Mouse (Mus musculus) gonadal fat pad, adult 2 months (tissue): ENCODE data around the gene Plxnb1. TPM values are rescaled to one million over a fixed set of nuclear protein-coding genes. Genes with fewer than 3 reads are reported as not detected.

Experiments
- DNase-seq: peaks from one replicate; pipeline ENCODE4 v3.0.0-alpha.2; 2012; ENCODE audit warnings: low read depth
- polyA plus RNA-seq: library from polyadenylated mRNA; depleted of rRNA; stranded (reverse); fragments of >200 nt; gene quantifications from 2 replicates; pipeline ENCODE4 v1.2.3, GENCODE M21; 2012

Plxnb1 gene
- polyA plus RNA-seq, 1 experiment: 13.9 TPM

DNA sequence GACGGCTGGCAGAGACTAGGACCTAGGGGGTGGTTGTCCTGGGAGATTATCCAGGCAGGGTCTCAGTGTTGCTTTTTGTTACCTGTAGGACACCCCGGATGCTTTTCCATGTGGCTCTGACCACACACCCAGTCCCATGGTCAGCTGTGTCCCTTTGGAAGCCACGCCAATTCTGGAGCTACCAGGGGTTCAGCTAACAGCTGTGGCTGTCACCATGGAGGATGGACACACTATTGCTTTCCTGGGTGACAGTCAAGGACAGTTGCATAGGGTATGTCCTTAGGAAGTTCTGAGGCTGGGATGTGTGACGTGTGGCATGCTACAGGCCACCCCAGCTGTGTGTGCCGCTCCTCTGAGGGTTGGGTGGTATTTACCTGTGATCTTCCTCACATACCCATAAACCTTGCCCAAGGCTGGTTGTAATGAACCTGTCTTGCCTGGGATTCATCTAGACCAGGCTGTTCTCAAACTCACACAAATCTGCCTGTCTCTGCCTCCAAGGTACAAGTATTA is 6.8 kb downstream of the Plxnb1 start:
- no peak for DNase-seq

DNA sequence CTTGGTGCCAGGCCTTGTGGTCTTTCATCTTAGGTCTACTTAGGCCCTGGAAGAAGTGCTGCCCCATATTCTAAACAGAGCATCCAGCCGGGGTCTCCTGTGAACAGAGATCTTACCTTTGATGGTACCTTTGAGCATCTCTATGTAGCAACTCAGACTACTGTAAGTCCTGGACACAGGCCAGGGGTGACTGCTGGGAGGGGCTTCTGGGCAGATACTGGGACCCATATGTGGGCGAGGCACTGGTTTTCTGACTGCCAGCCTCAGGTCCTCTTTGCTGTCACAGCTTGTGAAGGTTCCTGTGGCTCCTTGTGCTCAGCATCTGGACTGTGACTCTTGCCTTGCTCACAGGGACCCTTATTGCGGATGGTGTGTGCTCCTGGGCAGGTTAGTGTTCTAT is 7.4 kb downstream of the Plxnb1 start:
- DNase-seq: no peak

DNA sequence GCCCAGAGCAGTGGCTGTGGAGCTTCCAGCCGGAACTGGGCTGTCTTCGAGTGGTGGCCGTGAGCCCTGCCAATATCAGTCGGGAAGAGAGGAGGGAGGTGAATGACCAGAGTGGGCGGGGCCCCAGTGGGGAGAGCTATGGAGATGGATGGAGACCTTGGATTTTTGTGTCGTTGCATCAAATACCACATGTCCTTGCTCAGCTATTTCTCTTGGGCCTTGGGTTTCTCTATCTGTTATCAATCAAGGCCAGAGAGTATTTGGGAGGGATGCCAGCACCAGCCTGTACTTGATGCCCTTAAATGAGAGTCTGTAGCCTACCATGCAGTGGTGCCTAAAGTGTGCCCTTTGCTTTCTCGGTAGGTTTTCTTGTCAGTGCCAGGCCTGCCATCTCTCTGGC is 8.1 kb downstream of the Plxnb1 start:
- no peak for DNase-seq

DNA sequence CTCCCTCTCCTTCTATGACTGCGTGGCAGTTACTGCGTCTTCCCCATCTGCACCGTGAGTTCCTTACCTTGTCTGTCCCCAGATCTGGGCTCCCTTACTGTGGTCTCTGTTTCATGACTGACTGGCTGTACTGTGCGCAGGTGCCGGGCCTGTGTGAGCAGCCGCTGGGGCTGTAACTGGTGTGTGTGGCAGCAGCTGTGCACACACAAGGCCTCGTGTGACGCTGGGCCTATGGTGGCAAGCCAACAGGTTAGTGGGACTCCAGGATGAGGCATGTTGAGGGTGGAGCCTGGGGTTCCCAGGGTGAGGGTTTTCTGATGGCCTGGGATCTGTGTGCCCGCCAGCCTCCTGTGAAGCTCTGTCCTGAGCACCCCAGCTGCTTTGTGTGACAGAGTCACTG is 8.9 kb downstream of the Plxnb1 start:
- no peak for DNase-seq

DNA sequence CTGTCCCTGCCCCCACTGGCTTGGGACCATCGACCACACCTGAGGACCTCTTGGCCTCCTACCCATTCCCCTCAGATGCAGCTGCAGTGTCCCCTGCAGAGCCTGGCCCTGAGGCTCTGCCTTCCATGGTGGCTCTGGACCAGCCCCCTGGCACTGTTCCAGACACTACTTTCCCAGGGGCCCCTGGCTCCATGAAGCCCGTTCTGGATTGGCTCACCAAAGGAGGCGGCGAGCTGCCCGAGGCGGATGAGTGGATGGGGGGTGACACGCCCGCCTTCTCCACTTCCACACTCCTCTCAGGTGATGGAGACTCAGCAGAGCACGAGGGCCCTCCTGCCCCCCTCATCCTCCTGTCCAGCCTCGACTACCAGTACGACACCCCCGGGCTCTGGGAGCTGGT is 9.8 kb downstream of the Plxnb1 start:
- no peak for DNase-seq

DNA sequence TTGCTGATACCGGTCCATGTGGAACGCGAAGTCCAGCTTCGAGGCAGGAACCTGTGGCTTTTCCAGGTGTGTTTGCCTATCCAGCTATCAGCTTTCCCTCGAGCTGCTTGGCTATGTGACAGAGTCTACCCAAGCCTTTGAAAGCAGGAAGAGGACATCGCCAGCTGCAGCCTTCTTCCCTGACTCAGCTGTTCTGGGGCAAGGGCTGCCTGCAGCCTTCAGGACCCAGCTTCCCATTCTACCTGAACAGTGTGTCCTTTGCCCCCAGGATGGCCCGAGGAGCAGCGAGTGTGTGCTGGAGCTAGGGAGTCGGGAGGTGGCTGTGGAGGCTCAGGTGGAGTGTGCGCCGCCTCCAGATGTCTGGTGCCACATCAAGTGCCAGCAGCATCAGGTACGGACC is 10.5 kb downstream of the Plxnb1 start:
- DNase-seq: no peak

DNA sequence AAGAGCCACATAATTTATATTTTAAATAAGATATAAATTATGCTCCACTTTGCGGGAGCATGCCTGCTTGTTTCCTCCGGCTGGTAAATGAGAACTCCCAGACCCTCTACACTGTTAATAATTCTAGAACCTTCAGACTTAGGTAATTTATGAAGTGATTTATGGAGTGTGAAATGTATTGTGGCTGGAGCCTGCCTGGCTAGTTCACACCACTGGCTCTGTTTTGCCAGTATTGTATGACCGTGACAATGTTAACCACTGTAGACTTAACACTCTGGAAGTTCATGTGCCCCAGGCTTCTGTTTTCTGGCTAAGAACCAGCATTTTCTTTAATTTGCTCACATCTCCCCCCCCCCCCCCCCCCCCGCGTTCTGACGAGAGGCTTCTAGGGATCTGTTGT is 12.2 kb downstream of the Plxnb1 start:
- no peak for DNase-seq

DNA sequence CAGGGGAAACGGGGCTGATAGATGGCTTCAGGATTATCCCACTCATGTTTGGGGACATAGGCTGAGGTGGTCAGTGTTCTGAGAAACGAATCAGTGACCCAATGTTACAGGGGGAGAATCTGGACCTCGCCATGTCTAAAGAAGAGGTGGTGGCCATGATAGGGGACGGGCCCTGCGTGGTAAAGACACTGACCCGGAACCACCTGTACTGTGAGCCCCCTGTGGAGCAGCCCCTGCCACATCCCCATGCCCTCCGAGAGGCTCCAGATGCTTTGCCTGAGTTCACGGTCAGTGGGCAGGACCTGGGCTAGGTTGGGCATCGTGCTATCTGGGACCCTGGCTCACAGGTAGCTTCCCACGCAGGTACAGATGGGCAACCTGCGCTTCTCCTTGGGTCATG is 15.1 kb downstream of the Plxnb1 start:
- no peak for DNase-seq

DNA sequence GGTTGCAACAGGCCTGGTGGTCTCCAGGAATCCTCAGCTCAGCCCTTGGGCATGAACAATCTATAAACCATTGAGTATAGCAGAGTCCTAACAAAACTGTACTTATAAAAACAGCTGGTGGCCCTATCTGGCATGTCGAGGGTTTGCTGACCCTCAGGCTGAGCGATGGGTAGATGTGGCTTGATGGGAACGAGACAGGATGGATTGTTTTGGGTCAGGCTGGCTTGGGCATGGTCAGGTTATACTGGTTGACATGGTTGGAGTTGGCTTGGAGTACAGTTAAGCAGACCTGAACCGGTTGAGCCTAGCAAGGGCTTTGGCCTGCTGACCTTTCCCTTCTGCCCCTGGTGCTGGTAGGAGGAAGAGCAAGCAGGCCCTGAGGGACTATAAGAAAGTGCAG is 15.9 kb downstream of the Plxnb1 start:
- no peak for DNase-seq

DNA sequence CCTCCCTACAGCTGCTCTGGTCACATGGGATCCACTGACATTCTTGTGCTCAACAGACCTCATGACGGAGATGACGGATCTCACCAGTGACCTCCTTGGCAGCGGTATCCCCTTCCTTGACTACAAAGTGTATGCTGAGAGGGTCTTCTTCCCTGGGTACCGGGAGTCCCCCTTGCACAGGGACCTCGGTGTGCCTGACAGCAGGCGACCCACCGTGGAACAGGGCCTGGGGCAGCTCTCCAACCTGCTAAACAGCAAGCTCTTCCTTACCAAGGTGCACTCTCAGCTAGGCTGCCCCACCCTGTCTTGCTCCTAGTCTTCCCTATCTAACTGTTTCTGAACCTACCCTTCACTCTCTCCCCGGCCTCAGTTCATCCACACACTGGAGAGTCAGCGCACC is 16.4 kb downstream of the Plxnb1 start:
- DNase-seq: no peak

DNA sequence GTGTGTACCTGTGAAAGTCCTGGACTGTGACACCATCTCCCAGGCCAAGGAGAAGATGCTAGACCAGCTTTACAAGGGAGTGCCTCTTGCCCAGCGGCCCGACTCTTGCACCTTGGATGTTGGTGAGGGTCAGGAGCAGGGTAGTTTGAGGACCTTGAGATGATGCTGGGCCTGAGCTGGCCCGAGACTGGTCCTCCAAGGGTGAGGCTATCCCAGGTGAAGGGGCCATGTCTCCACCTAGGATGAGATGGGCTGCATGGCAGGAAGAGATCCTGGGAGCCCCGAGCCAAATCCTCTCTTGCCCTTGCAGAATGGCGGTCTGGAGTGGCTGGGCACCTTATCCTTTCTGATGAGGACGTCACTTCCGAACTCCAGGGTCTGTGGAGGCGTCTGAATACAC is 18.1 kb downstream of the Plxnb1 start:
- no peak for DNase-seq

DNA sequence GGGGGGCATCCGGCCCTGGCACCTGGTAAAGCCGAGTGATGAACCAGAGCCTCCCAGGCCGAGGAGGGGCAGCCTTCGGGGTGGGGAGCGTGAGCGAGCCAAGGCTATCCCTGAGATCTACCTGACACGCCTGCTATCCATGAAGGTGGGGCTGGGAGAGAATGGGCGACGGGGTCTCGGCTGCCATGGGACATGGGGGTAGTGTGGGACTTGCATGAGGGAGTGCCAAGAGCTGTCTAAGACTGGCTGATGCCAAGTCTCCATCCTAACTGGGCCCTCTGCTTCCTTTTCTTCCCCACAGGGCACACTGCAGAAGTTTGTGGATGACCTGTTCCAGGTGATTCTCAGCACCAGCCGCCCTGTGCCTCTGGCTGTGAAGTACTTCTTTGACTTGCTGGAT is 19.1 kb downstream of the Plxnb1 start:
- DNase-seq: no peak

DNA sequence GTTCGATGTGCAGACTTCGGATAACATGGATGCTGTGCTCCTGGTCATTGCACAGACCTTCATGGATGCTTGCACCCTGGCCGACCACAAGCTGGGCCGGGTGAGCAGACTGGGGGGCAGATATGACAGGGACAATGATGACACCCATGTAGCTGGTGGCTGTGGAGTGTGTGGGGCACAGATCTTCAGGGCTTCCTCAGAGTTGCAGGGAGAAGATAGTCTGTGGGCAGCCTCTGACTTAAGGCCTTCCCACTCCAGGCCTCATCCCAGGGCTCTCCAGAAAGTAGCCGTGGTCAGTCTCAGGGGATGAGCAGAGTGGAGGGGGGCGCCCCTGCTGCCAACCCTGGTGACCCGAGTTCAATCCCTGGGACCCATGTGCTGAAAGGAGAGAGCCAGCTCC is 19.7 kb downstream of the Plxnb1 start:
- no peak for DNase-seq

DNA sequence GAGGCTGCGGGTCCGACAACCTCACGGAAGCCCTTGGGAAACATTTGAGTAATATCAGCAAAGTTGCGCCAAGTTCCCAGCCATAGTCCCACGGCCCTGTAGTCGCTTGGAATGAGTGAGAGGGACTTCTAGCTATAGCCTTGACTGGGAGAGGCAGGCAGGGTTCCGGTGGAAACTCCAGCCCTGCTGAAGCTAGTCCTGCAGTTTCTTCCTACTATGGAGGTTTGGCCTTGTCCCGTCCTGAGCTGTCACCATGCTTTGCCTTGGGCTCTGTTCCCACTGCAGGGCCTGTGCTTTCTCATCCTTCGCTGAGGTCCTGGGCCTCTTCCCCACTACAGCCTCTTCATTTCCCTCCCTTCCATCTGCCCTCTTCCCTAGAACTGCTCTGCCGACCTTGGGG is 21.0 kb downstream of the Plxnb1 start:
- no peak for DNase-seq

DNA sequence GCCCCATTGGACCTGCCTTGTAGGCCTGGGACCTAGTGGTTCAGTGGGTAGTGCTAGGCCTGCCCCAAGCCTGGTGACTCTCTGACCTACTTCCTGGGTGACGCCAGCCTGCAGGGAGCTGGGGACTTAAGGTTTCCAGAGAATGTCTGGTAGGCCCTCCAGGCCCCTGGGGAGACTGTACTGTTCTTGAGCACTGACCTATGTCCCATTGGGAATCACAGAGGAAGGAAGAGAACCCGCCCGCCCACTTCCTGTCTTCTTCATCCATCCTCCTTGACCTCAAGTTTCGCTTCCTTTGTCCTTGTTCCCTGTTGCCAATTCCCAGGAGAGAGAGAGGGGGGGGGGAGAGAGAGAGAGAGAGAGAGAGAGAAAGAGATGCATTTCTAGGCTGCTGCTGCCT is 22.9 kb downstream of the Plxnb1 start:
- DNase-seq: no peak

DNA sequence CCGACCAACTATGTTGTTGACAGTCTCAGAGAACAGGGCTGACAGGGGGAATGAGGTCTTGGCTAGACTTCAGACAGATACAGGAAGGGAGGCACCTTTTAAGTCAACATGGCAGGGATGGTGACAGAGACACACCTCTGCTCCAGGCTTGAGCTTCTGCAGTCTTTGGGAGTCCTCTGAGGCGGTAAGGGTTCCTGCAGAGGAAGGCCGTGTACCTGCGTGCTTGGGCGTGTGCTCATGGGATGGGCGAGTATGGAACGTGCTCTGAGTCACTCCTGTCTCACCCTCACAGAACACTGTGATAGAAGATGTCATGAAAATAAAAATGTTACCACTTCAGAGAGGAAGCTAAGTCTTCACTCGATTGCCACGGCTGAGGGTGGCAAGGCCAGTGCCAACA is 24.4 kb downstream of the Plxnb1 start:
- DNase-seq: no peak

DNA sequence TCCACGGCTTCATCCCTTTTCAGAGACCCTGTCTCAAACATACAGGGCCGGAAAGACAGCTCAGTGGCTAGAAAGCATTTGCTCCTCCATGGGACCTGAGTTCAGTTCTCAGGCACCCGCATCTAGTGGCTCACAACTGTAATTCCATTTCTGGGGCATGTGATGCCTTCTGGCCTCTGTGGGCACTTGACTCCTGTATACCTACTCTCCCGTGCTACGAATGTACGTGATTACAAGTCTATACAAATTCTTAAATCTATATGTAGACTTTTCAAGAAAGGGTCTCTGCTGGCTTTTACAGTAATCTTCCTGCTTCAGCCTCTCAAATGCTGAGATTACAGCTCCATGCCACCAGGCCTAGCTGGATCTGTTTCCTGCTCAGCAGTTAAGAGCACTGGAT is 25.8 kb downstream of the Plxnb1 start:
- no peak for DNase-seq

DNA sequence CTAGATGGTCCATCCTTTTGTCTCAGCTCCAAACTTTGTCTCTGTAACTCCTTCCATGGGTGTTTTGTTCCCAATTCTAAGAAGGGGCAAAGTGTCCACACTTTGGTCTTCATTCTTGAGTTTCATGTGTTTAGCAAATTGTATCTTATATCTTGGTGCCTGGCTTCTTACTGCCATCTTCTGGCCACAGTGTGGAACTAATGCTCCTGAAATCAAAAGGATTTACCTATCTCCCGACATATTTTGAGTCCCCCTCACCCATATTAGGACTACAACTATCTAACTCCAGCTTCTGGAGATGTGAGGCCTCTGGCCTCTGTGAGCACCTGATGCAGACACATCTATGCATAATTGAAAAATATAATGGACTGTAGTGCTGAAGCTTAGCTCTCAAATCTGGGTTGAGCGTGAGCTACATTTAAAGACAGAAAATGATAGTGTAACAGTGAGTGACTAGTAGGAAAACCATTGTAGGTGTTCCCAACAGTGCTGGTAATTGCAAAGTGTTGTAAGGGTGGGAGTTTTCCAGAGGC is 27.4 kb downstream of the Plxnb1 start:
- DNase-seq: no peak

DNA sequence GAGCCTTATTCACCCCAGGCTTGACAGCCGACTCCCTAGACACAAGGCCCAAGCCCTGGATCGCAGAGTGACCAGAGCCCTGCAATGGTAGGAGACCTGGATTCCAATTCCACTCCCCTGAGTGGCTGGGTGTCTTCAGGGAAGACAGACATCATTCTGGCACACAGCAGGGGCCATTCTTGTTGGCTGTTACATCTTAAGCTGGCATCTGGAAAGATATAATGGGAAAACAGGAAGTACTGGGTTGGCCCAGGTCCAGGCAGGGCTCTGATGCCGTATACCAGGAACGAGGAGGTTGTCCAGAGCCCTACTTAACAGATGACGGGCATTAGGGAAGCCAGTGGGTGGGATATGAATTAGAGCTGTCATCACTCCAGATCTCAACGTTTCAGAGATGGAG is 28.1 kb downstream of the Plxnb1 start:
- DNase-seq: no peak

DNA sequence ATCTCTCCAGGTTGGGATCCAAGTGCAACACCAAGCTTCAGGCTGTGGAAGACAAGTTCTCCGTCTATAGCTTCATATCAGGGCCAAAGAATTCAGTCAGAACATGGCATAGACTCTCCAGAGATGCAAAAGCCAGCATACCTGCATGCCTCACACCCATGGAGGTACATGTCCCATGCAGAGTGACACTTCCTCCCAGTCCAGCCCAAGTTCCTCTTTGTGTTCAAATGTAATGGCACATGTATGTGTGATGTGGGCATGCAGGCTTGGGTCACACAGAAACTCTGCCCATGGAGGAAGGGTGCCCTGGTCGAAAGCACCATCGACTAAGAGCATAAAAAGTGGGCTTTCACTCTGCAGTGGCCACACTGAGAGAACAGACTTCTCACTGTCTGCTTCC is 29.0 kb downstream of the Plxnb1 start:
- no peak for DNase-seq

DNA sequence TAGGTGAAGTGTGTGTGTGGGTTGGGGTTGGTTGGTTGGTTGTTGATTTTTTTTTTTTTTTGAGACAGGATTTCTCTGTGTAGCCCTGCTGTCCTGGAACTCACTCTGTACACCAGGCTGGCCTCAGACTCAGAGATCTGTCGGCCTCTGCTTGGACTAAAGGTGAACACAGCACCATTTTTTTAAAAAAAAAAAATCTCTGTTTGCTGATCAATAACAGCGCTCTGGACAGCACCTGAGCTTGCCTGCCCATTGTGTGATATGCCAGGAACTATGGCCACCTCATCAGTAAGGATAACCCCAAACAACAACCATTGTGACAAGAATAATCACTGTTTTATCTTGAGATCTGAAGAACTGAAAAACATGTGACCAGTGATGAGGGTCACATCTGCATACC is 29.9 kb downstream of the Plxnb1 start:
- DNase-seq: no peak

DNA sequence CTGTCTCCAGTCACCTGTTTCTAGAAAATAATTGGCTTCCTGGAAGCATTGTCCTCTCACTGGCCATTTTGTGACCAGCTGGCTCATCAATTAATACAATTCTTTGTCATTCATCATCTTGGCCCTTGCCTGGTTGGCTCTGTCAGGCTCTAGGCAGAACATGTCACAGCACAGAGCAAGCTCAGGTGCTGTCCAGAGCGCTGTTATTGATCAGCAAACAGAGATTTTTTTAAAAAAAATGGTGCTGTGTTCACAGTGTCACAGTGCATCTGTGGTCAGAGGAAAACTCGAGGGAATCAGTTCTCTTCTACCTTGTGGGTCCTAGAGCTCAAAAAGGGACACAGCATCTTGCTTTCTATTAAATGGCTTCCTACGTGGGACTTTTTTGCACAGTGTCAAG is 30.3 kb downstream of the Plxnb1 start:
- no peak for DNase-seq

DNA sequence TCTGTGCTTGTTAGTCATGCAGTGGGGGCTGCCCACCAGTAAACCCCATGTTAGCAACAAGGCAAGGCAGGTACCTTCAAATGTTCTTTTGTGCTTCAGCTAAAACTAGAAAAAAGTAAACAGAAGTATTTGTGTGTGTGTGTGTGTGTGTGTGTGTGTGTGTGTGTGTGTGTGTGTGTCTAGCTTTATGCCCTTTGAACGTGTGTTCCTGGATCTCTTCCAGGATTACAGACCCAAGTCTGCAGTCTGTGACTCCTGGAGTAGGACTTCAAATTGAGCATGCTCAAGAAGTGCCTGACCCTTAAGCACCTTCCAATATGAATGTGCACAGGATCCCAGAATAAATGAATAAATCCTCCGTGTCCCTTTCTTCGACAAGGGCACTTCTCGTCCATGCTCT is 31.9 kb downstream of the Plxnb1 start:
- DNase-seq: no peak

DNA sequence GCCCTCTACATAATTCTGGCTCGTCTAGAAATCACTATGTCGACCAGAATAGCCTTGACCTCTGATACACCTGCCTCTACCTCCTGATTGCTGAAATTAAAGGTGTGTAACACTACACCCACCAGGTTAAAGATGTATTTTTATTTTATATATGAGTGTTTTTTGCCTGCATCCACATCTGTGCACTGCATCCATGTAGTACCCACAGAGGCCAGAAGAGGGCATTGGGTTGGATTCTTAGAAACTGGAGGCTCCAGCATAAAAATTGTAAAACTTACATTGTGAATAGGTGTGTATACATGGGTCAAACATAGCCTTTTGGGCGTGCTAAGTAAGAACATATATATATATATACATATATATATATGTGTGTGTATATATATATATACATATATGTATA is 33.0 kb downstream of the Plxnb1 start:
- no peak for DNase-seq

DNA sequence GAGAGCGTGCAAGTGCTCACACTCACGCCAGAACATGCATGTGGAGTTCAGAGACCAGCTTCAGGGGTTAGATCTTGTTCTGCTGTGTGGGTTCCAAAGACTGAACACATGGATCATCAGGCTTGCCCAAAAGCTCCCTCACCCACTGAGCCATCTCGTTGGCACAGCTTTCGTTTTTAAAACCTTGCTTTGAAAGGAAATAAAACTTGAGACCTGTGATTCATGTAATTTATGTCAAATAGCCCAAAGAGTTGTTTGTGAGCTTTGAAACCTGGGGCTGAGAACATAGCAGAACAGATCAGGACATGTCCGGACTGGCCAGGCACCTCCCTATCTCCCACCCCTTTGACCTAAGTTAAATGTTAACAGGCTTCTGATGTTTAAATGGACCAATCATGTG is 34.9 kb downstream of the Plxnb1 start:
- DNase-seq: no peak
